Mouse (Mus musculus) liver, embryonic 13.5 days (tissue): ENCODE measurements at regions not wholly inside any gene's neighbourhood (a gene's known extent, or its start where the extent isn't known, plus 50 kb on each side); places are given as distances from the start of the nearest gene placed in this dataset.

Experiments used
- ATAC-seq: fragments of 200-750 bp; cut with Nextera tagmentation; 2 replicates; pipeline ENCODE4 v1.8.0; 2017; ENCODE audit warnings: low read depth, mild to moderate bottlenecking, moderate number of reproducible peaks, moderate library complexity
- DNase-seq: peaks from one replicate; pipeline ENCODE4 v3.0.0; 2022
- H3K27ac ChIP-seq: fragments of 300-500 bp; sonication (generic); 2 replicates; pipeline ENCODE4 v1.5.1; 2015; ENCODE audit warnings: moderate library complexity, mild to moderate bottlenecking, inconsistent platforms
- H3K27me3 ChIP-seq: fragments of 300-500 bp; sonication (generic); 2 replicates; pipeline ENCODE4 v1.6.1; 2015; ENCODE audit warnings: mild to moderate bottlenecking, inconsistent platforms
- H3K36me3 ChIP-seq: fragments of 300-500 bp; sonication (generic); 2 replicates; pipeline ENCODE4 v1.6.1; 2015; ENCODE audit warnings: mild to moderate bottlenecking, inconsistent platforms
- H3K4me1 ChIP-seq: fragments of 300-500 bp; sonication (generic); replicated peaks from 2 replicates; pipeline ENCODE4 v1.6.1; 2015; ENCODE audit warnings: inconsistent platforms
- H3K4me2 ChIP-seq: fragments of 300-500 bp; sonication (generic); 2 replicates; pipeline ENCODE4 v1.6.1; 2015; ENCODE audit warnings: inconsistent platforms, mild to moderate bottlenecking, moderate library complexity
- H3K4me3 ChIP-seq: fragments of 300-500 bp; sonication (generic); replicated peaks from 2 replicates; pipeline ENCODE4 v1.5.1; 2015; ENCODE audit warnings: mild to moderate bottlenecking, inconsistent platforms
- H3K9ac ChIP-seq: fragments of 300-500 bp; sonication (generic); 2 replicates; pipeline ENCODE4 v1.6.1; 2015; ENCODE audit warnings: mild to moderate bottlenecking, inconsistent platforms
- H3K9me3 ChIP-seq: fragments of 300-500 bp; sonication (generic); replicated peaks from 2 replicates; pipeline ENCODE4 v1.6.1; 2016; ENCODE audit warnings: inconsistent platforms
- WGBS: fragments of 180-500 bp; shearing (Covaris S2); methylation state at CpG from one replicate; pipeline ENCODE4 v1.1.7; 2015; ENCODE audit not compliant: insufficient replicate concordance; 5-methylcytosine and 5-hydroxymethylcytosine counted together

DNA sequence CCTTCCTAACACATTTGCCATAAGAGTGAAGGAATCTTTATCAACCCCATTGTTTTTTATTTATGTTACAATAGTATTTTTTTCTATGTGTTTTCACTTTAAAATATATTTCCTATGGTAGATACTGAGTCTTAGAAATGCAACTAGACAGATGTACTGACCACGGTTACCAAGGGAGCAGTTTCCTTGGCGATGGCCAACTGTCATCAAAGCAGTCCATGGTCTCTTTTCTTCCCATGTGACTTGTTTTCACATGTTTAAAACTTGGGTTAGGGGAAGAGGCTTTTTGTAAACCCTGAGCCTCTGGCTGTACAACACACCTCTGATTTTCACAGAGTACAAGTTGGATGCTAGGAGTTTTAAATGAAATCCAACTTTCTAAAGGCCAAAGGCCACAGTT is 411.9 kb upstream of the Gm765 start:
- no peak for ATAC-seq
- no peaks in the 10 kb centered on the region for H3K9me3 ChIP-seq
- 74% methylated on average over 2 of the region's 2 CpGs for WGBS
- no peak overlapping the region for H3K4me3 ChIP-seq
- DNase-seq: no peak
- no peaks in the 10 kb centered on the region for H3K27me3 ChIP-seq
- no peak overlapping the region for H3K27ac ChIP-seq
- no peak overlapping the region for H3K4me2 ChIP-seq
- H3K4me1 ChIP-seq: no peaks in the 10 kb centered on the region
- no peak overlapping the region for H3K9ac ChIP-seq
- no peaks in the 10 kb centered on the region for H3K36me3 ChIP-seq

DNA sequence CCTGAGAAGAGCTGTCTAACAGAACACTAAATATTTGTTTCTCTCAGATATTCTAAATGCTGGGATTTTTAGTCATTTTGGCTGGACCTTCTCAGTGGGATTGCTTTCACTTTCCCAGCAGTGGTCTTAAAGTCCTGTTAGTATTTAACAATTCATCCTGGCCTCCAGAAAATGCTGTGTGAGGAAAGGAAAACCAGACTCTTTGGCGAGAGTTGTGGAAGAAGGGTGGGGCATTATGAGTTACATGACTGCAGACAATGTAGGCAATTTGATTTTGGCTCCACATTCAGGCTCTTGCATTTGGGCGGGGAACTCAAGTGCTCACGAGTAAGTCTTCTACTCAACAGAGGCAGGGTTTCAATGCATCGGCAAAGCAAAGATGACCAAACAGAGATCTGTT is 406.1 kb upstream of the Gm765 start:
- Histone ChIP-seq H3K4me2 (no peak overlapping the region), H3K36me3 (no peaks in the 10 kb centered on the region), H3K27me3 (no peaks in the 10 kb centered on the region), H3K4me3 (no peak overlapping the region), H3K27ac (no peak overlapping the region), H3K9me3 (no peaks in the 10 kb centered on the region), H3K4me1 (no peaks in the 10 kb centered on the region), H3K9ac (no peak overlapping the region)
- 66% methylated on average over 4 of the region's 4 CpGs for WGBS
- ATAC-seq (no peak), DNase-seq (no peak)

DNA sequence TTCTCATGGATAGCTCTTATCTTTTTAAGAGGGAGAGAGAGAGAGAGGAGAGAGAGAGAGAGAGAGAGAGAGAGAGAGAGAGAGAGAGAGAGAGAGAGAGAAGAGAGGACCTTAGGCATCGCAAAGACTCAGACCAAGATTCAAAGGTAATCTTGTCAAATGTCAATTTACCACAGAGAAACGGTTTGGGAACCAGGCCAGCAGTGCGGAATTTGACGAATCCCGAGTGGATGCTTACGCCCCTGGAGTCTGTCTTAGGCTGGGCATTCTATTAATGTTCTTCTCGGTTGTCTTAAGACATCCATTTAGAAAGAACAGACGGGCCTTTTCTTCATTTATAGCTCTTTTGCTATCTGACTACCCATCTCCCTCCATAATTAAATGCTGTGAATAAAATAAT is 404.4 kb upstream of the Gm765 start:
- H3K9me3 ChIP-seq: no peaks in the 10 kb centered on the region
- H3K36me3 ChIP-seq: no peaks in the 10 kb centered on the region
- ATAC-seq (no peak), DNase-seq (no peak)
- no peak overlapping the region for H3K4me3 ChIP-seq
- no peaks in the 10 kb centered on the region for H3K27me3 ChIP-seq
- no peak overlapping the region for H3K27ac ChIP-seq
- no peaks in the 10 kb centered on the region for H3K4me1 ChIP-seq
- no peak overlapping the region for H3K9ac ChIP-seq
- no peak overlapping the region for H3K4me2 ChIP-seq
- WGBS: 67% methylated on average over 8 of the region's 8 CpGs

GRCm38 (mm10) chr6:98740447-98740846 is 397.9 kb upstream of the Gm765 start:
- DNase-seq (no peak), ATAC-seq (no peak)
- no peak overlapping the region for H3K4me3 ChIP-seq
- H3K27ac ChIP-seq: no peak overlapping the region
- no peak overlapping the region for H3K4me2 ChIP-seq
- H3K27me3 ChIP-seq: no peaks in the 10 kb centered on the region
- 61% methylated on average over 2 of the region's 2 CpGs for WGBS
- no peaks in the 10 kb centered on the region for H3K4me1 ChIP-seq
- no peak overlapping the region for H3K9ac ChIP-seq
- no peaks in the 10 kb centered on the region for H3K36me3 ChIP-seq
- no peaks in the 10 kb centered on the region for H3K9me3 ChIP-seq

DNA sequence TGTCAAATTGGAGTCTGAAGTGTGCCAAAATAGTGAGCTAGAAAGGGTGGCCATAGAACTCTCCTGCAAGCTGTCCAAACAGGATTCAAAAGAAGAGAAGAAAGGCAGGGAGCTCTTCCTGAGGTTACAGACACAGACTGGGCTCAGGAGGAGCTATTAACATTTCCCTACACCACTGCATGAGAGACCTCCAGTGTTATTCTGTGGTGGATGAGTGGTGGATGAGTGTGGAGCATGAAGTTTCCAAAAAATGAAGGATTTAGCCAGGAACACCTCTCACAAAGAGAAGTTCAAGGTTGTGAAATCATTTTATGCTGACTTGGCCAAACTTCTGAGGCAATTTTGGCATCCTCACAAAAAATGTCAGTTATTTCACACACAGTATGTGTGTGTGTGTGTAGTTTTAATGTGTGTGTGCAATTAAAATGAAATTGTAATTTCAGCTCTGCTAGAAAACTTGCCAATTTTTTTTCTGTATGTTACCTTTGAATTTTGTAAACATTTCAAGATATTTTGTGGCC is 388.5 kb upstream of the Gm765 start:
- Histone ChIP-seq H3K4me3 (no peak overlapping the region), H3K36me3 (no peaks in the 10 kb centered on the region), H3K9me3 (no peaks in the 10 kb centered on the region), H3K27me3 (no peaks in the 10 kb centered on the region), H3K9ac (no peak overlapping the region), H3K27ac (no peak overlapping the region), H3K4me1 (no peaks in the 10 kb centered on the region), H3K4me2 (no peak overlapping the region)
- DNase-seq: no peak
- ATAC-seq: no peak

DNA sequence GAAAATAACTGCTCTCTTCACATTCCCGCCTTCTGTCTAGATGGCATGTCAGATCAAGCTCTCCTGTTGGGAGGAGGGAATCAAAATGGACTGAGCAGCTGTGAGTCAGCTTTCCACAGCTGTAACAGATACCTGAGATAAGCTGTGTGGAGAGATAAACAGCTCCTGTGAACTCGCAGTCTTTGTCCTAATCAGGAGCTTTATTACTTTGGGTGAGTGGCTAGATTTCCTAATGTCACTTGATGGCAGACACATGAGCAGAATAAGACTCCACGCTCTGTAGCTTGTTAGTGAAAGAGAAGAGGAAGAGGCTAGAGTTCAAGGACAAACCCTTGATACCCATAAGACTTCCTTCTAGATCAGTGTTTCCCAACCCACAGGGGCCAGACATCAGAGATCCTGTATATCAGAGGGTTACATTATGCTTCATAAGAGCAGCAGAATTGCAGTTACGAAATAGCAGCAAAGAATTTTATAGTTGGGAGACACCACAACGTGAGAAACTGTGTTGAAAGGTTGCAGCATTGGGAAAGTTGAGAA is 384.1 kb upstream of the Gm765 start:
- Histone ChIP-seq H3K9ac (no peak overlapping the region), H3K27me3 (no peaks in the 10 kb centered on the region), H3K27ac (no peak overlapping the region), H3K4me2 (no peak overlapping the region), H3K9me3 (no peaks in the 10 kb centered on the region), H3K4me3 (no peak overlapping the region), H3K36me3 (no peaks in the 10 kb centered on the region), H3K4me1 (no peaks in the 10 kb centered on the region)
- WGBS: 50% methylated on average over 5 of the region's 5 CpGs
- ATAC-seq (no peak), DNase-seq (no peak)

DNA sequence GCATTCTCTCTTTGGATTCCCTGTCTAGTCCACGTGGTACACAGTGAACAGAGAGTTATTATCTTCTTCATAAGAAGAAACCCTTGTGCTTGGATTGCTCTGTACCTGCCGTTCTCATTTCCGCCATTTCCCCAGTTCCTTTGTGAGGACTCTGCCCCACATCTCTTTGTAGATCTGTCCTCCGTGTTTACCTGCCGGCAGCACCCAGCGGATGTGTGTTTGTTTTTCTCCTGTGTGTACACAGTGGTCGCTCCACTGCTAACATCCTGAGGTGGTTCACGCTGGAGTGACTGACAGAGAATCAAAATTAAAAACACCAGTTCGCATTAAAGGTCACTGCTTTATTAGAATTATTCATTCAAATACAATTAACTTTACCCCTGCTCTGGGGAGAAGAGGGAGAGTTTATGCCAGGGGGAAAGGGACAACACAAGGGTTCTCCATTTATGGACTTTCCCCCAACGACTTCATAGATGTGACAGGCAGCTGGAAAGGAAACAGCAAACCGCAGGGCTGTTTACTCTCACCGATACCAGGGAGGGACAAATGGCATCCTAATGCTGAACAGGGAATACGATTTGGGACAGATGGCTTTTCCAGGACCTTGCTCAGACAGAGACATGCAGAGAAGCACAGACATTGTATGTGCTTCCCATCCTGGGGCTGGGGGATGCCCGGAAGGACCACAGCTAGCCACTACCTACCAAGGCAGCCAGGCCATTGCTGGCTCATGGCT is 362.5 kb upstream of the Gm765 start:
- no peaks in the 10 kb centered on the region for H3K9me3 ChIP-seq
- DNase-seq: no peak
- H3K4me2 ChIP-seq: no peak overlapping the region
- H3K27ac ChIP-seq: no peak overlapping the region
- H3K4me3 ChIP-seq: no peak overlapping the region
- H3K9ac ChIP-seq: no peak overlapping the region
- H3K27me3 ChIP-seq: no peaks in the 10 kb centered on the region
- H3K4me1 ChIP-seq: no peaks in the 10 kb centered on the region
- H3K36me3 ChIP-seq: no peaks in the 10 kb centered on the region
- peak; percentile 85 for ATAC-seq
- WGBS: 50% methylated on average over 14 of the region's 14 CpGs

GRCm38 (mm10) chr6:98697571-98697970 is 355.0 kb upstream of the Gm765 start:
- Histone ChIP-seq H3K4me1 (no peaks in the 10 kb centered on the region), H3K36me3 (no peaks in the 10 kb centered on the region), H3K27ac (no peak overlapping the region), H3K9me3 (no peaks in the 10 kb centered on the region), H3K27me3 (no peaks in the 10 kb centered on the region), H3K4me3 (no peak overlapping the region), H3K4me2 (no peak overlapping the region), H3K9ac (no peak overlapping the region)
- WGBS: 66% methylated on average over 7 of the region's 7 CpGs
- ATAC-seq (no peak), DNase-seq (no peak)

DNA sequence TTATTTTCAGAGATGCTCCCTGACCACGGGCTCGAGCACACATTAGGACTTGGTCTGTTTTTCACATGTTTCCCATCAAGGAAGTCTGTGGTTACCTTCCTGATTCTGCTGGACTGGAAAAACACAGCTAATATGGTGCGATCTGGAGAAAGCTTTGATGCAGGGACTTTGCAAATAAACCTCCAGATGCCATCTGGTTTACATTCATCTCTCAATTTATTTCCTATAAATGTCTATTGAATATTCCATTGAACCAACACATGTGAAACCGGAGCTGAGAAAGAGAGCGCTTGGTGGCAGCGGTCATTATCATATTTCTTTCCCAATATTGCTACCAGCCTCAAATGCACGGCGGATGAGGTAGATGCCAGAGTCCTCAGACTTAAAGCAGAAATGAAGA is 350.9 kb upstream of the Gm765 start:
- 75% methylated on average over 8 of the region's 8 CpGs for WGBS
- Histone ChIP-seq H3K9ac (no peak overlapping the region), H3K4me1 (no peaks in the 10 kb centered on the region), H3K27me3 (no peaks in the 10 kb centered on the region), H3K27ac (no peak overlapping the region), H3K4me3 (no peak overlapping the region), H3K9me3 (no peaks in the 10 kb centered on the region), H3K4me2 (no peak overlapping the region), H3K36me3 (no peaks in the 10 kb centered on the region)
- no peak for ATAC-seq
- DNase-seq: no peak

DNA sequence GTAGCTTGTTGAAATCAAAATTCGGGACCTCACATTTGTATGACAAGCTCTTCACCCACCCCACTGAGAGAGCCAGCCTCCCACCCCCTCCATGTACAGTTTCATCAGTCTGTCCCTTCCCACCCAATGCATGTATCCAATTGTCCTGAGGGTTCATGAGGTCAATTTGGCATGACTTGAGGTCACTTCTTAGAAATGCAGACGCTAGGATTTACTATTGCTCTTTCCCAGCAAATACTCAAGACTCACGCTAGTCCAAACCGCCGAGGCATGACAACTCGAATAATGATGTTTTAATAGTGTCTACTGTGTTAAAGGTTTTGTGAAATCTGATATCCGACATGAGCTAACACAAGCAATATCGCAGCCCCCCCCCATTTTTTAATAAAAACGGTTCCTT is 347.6 kb upstream of the Gm765 start:
- no peak overlapping the region for H3K9ac ChIP-seq
- no peak for ATAC-seq
- H3K4me3 ChIP-seq: no peak overlapping the region
- no peak overlapping the region for H3K27ac ChIP-seq
- no peaks in the 10 kb centered on the region for H3K36me3 ChIP-seq
- H3K4me2 ChIP-seq: no peak overlapping the region
- no peaks in the 10 kb centered on the region for H3K27me3 ChIP-seq
- WGBS: 82% methylated on average over 9 of the region's 9 CpGs
- no peak for DNase-seq
- no peaks in the 10 kb centered on the region for H3K4me1 ChIP-seq
- H3K9me3 ChIP-seq: no peaks in the 10 kb centered on the region

DNA sequence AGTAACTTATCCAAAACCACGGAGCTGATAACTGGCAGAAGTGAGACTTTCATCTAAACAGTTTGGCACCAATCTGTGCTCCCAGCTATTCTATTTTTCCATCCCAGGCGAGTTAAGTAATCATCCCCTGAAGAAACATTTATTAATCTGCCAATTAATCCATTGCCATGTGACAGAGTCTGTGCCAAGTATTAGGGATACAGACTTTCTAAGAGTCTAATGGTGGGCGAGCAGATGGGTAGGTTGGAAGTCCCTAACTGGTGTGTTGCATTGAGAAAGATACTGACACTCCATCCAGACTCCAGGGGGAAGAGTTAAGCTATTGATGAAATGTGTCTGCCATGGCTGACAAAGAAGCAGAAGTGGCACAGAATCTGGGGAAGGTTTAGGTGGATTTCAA is 346.8 kb upstream of the Gm765 start:
- no peaks in the 10 kb centered on the region for H3K27me3 ChIP-seq

GRCm38 (mm10) chr6:98688624-98689023 is 346.1 kb upstream of the Gm765 start:
- H3K27me3 ChIP-seq: no peaks in the 10 kb centered on the region

More for the DNA sequence above, 346.8 kb upstream of the Gm765 start:
- no peaks in the 10 kb centered on the region for H3K36me3 ChIP-seq
- DNase-seq: no peak
- no peak overlapping the region for H3K27ac ChIP-seq
- ATAC-seq: no peak
- H3K4me2 ChIP-seq: no peak overlapping the region
- 61% methylated on average over 3 of the region's 3 CpGs for WGBS
- no peak overlapping the region for H3K9ac ChIP-seq
- no peaks in the 10 kb centered on the region for H3K4me1 ChIP-seq
- no peaks in the 10 kb centered on the region for H3K9me3 ChIP-seq
- H3K4me3 ChIP-seq: no peak overlapping the region

More at GRCm38 (mm10) chr6:98688624-98689023, 346.1 kb upstream of the Gm765 start:
- no peaks in the 10 kb centered on the region for H3K36me3 ChIP-seq
- H3K4me3 ChIP-seq: no peak overlapping the region
- H3K27ac ChIP-seq: no peak overlapping the region
- no peak overlapping the region for H3K9ac ChIP-seq
- no peaks in the 10 kb centered on the region for H3K4me1 ChIP-seq
- 57% methylated on average over 2 of the region's 2 CpGs for WGBS
- H3K9me3 ChIP-seq: no peaks in the 10 kb centered on the region
- DNase-seq (no peak), ATAC-seq (no peak)
- no peak overlapping the region for H3K4me2 ChIP-seq
